Mouse (Mus musculus) heart, embryonic 10.5 days (tissue): ENCODE data around the gene Ccdc142. TPM values are rescaled to one million over a fixed set of nuclear protein-coding genes. Genes with fewer than 3 reads are reported as not detected.

Experiments used
- DNase-seq: peaks from one replicate; pipeline ENCODE4 v3.0.0-alpha.2; 2017; ENCODE audit warnings: low spot score
- H3K27ac ChIP-seq: fragments of 300-500 bp; sonication (generic); 2 replicates; pipeline ENCODE4 v1.5.1; 2016; ENCODE audit warnings: mild to moderate bottlenecking
- H3K27me3 ChIP-seq: fragments of 300-500 bp; sonication (generic); 2 replicates; pipeline ENCODE4 v1.6.1; 2016; ENCODE audit warnings: mild to moderate bottlenecking; ENCODE audit not compliant: poor library complexity, insufficient read depth, severe bottlenecking
- H3K36me3 ChIP-seq: fragments of 300-500 bp; sonication (generic); 2 replicates; pipeline ENCODE4 v1.6.1; 2016; ENCODE audit warnings: mild to moderate bottlenecking, moderate library complexity
- H3K4me1 ChIP-seq: fragments of 300-500 bp; sonication (generic); 2 replicates; pipeline ENCODE4 v1.6.1; 2016; ENCODE audit warnings: mild to moderate bottlenecking
- H3K4me3 ChIP-seq: fragments of 300-500 bp; sonication (generic); 2 replicates; pipeline ENCODE4 v1.5.1; 2016; ENCODE audit warnings: mild to moderate bottlenecking, moderate library complexity
- H3K9me3 ChIP-seq: fragments of 300-500 bp; sonication (generic); 2 replicates; pipeline ENCODE4 v1.6.1; 2016; ENCODE audit warnings: mild to moderate bottlenecking, moderate library complexity
- WGBS: fragments of 180-500 bp; shearing (Covaris S2); methylation state at CpG from one replicate; pipeline ENCODE4 v1.1.7; 2016; 5-methylcytosine and 5-hydroxymethylcytosine counted together
- polyA plus RNA-seq: library from polyadenylated mRNA; unstranded; fragments of >200 nt; fragmentation: Nextera tagmentation; extraction: Ambion mirVana; gene quantifications from 2 replicates; pipeline ENCODE4 v1.2.1, GENCODE M21; 2016

Gene Ccdc142
- 1.8 and 2.4 TPM in 2 replicates for polyA plus RNA-seq

GRCm38 (mm10) chr6:83101316-83101687 is at the start of gene Ccdc142, which contains the start of gene Gm42688:
Gene Ccdc142 (plus strand): TSS chr6:83101601.
Gene Gm42688 (plus strand): TSS chr6:83101617.
- under 1% methylated on average over 25 of the region's 25 CpGs for WGBS
- peaks cover 24% of the 10 kb centered on the region for H3K4me1 ChIP-seq
- 0 out of 2 replicates have a peak, but pooled peaks cover 2% of the 10 kb centered on the region for H3K36me3 ChIP-seq
- no peaks in the 10 kb centered on the region for H3K9me3 ChIP-seq
- peaks cover 23% of the 10 kb centered on the region; the same call in 1 of the 2 replicates for H3K27me3 ChIP-seq
- DNase-seq = peak; percentile 94
- peak within 1 kb of the TSS; percentile 93 for H3K27ac ChIP-seq
- peak within 1 kb of the TSS; percentile 79 for H3K4me3 ChIP-seq

GRCm38 (mm10) chr6:83053136-83053960 is 48.1 kb upstream of the Ccdc142 start:
- no peaks in the 10 kb centered on the region for H3K9me3 ChIP-seq
- 2% methylated on average over 26 of the region's 26 CpGs for WGBS
- DNase-seq = peak; percentile 86
- H3K27me3 ChIP-seq = peaks cover 19% of the 10 kb centered on the region
- H3K4me1 ChIP-seq = peaks cover 29% of the 10 kb centered on the region
- H3K36me3 ChIP-seq = peaks cover 42% of the 10 kb centered on the region
- peak overlapping the region; percentile 97 for H3K4me3 ChIP-seq
- H3K27ac ChIP-seq = peak overlapping the region; percentile 93

GRCm38 (mm10) chr6:83054074-83054851 is 47.1 kb upstream of the Ccdc142 start, which contains the start of gene Aup1:
Gene Aup1 (plus strand): TSS chr6:83054521.
- Histone ChIP-seq H3K9me3 (no peaks in the 10 kb centered on the region), H3K27ac (peak within 1 kb of the TSS; percentile 93), H3K27me3 (peaks cover 16% of the 10 kb centered on the region), H3K4me3 (peak within 1 kb of the TSS; percentile 97), H3K36me3 (peaks cover 42% of the 10 kb centered on the region), H3K4me1 (peaks cover 29% of the 10 kb centered on the region)
- peak; percentile 99 for DNase-seq
- WGBS = under 1% methylated on average over 64 of the region's 64 CpGs

- DNase-seq = no peak
- Histone ChIP-seq H3K27me3 (peaks cover 14% of the 10 kb centered on the region; the same call in 1 of the 2 replicates), H3K27ac (peak within 1 kb of the TSS; percentile 93), H3K36me3 (peaks cover 42% of the 10 kb centered on the region), H3K4me1 (peaks cover 29% of the 10 kb centered on the region), H3K9me3 (no peaks in the 10 kb centered on the region), H3K4me3 (peak within 1 kb of the TSS; percentile 97)
- WGBS = under 1% methylated on average over 50 of the region's 50 CpGs
Observed at GRCm38 (mm10) chr6:83054871-83055431, 46.5 kb upstream of the Ccdc142 start, which contains the start of gene Htra2. Gene Htra2 (minus strand): TSS chr6:83055273.

- WGBS = 55% methylated on average over 3 of the region's 3 CpGs
- H3K27ac ChIP-seq = no peak within 1 kb of the TSS
- no peak for DNase-seq
- peaks cover 39% of the 10 kb centered on the region for H3K27me3 ChIP-seq
- H3K36me3 ChIP-seq = peaks cover 24% of the 10 kb centered on the region
- peaks cover 24% of the 10 kb centered on the region for H3K4me1 ChIP-seq
- no peaks in the 10 kb centered on the region for H3K9me3 ChIP-seq
- no peak within 1 kb of the TSS for H3K4me3 ChIP-seq
Observed at GRCm38 (mm10) chr6:83057790-83058189, 43.6 kb upstream of the Ccdc142 start, which contains the start of gene Dqx1. Gene Dqx1 (plus strand): TSS chr6:83057844.

GRCm38 (mm10) chr6:83058725-83059124 is 42.7 kb upstream of the Ccdc142 start:
- H3K9me3 ChIP-seq = no peaks in the 10 kb centered on the region
- no peak overlapping the region for H3K4me3 ChIP-seq
- 85% methylated on average over 2 of the region's 2 CpGs for WGBS
- no peak for DNase-seq
- no peak overlapping the region for H3K27ac ChIP-seq
- peaks cover 24% of the 10 kb centered on the region for H3K36me3 ChIP-seq
- peaks cover 49% of the 10 kb centered on the region for H3K27me3 ChIP-seq
- peaks cover 15% of the 10 kb centered on the region for H3K4me1 ChIP-seq

- 38% methylated on average over 8 of the region's 8 CpGs for WGBS
- Histone ChIP-seq H3K27me3 (peaks cover 100% of the 10 kb centered on the region), H3K27ac (no peak overlapping the region), H3K36me3 (no peaks in the 10 kb centered on the region), H3K9me3 (no peaks in the 10 kb centered on the region), H3K4me1 (peaks cover 23% of the 10 kb centered on the region), H3K4me3 (no peak overlapping the region)
- no peak for DNase-seq
Observed at GRCm38 (mm10) chr6:83065995-83066394, 35.4 kb upstream of the Ccdc142 start.

GRCm38 (mm10) chr6:83066441-83066840 is 35.0 kb upstream of the Ccdc142 start:
- DNase-seq = no peak
- 30% methylated on average over 6 of the region's 6 CpGs for WGBS
- no peak overlapping the region for H3K4me3 ChIP-seq
- H3K9me3 ChIP-seq = no peaks in the 10 kb centered on the region
- H3K27me3 ChIP-seq = peaks cover 100% of the 10 kb centered on the region
- H3K36me3 ChIP-seq = no peaks in the 10 kb centered on the region
- no peak overlapping the region for H3K27ac ChIP-seq
- peaks cover 28% of the 10 kb centered on the region for H3K4me1 ChIP-seq

GRCm38 (mm10) chr6:83068221-83068620 is 33.2 kb upstream of the Ccdc142 start:
- Histone ChIP-seq H3K4me3 (peak overlapping the region; percentile 48), H3K4me1 (peaks cover 30% of the 10 kb centered on the region), H3K27ac (no peak overlapping the region), H3K9me3 (no peaks in the 10 kb centered on the region), H3K36me3 (no peaks in the 10 kb centered on the region), H3K27me3 (peaks cover 100% of the 10 kb centered on the region)
- 3% methylated on average over 8 of the region's 8 CpGs for WGBS
- DNase-seq = no peak

GRCm38 (mm10) chr6:83068706-83069487 is 32.5 kb upstream of the Ccdc142 start:
- H3K4me1 ChIP-seq = peaks cover 30% of the 10 kb centered on the region
- H3K36me3 ChIP-seq = no peaks in the 10 kb centered on the region
- no peak for DNase-seq
- no peaks in the 10 kb centered on the region for H3K9me3 ChIP-seq
- no peak overlapping the region for H3K27ac ChIP-seq
- WGBS = 1% methylated on average over 81 of the region's 81 CpGs
- peak overlapping the region; percentile 49 for H3K4me3 ChIP-seq
- H3K27me3 ChIP-seq = peaks cover 100% of the 10 kb centered on the region

GRCm38 (mm10) chr6:83069488-83070246 is 31.7 kb upstream of the Ccdc142 start:
- 3% methylated on average over 69 of the region's 69 CpGs for WGBS
- Histone ChIP-seq H3K9me3 (no peaks in the 10 kb centered on the region), H3K4me1 (peaks cover 30% of the 10 kb centered on the region), H3K27me3 (peaks cover 100% of the 10 kb centered on the region), H3K4me3 (peak overlapping the region; percentile 49), H3K36me3 (no peaks in the 10 kb centered on the region), H3K27ac (no peak overlapping the region)
- no peak for DNase-seq

GRCm38 (mm10) chr6:83070247-83070310 is 31.3 kb upstream of the Ccdc142 start, which contains the start of gene Tlx2:
Gene Tlx2 (minus strand): TSS chr6:83070293.
- Histone ChIP-seq H3K4me3 (peak within 1 kb of the TSS; percentile 49), H3K9me3 (no peaks in the 10 kb centered on the region), H3K27ac (no peak within 1 kb of the TSS), H3K4me1 (peaks cover 30% of the 10 kb centered on the region), H3K27me3 (peaks cover 100% of the 10 kb centered on the region), H3K36me3 (no peaks in the 10 kb centered on the region)
- DNase-seq = no peak
- WGBS = 2% methylated on average over 10 of the region's 10 CpGs
